Mouse (Mus musculus): ENCODE results near the gene Dtd1. TPM values are rescaled to one million over a fixed set of nuclear protein-coding genes. Genes with fewer than 3 reads are reported as not detected.

Dtd1 gene
- total RNA-seq, 1 experiment from 2014 or later: 14.8 TPM

DNA sequence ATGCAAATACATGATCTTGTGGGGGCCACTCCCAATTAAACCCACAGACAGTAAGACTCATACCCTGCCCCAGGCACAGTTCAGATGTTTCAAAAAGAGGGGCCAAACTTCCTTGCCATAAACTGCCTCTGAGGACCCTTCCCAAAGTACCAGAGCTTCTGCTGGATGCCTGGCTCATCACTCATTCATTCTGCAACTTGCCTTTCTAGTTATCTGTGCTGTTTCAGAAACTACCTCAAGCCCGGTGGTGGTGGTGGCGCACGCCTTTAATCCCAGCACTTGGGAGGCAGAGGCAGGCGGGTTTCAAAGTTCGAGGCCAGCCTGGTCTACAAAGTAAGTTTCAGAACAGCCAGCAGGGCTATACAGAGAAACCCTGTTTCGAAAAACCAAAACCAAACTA, 184.1 kb downstream of the Dtd1 start:
- ATAC-seq (replicated peaks; ENCODE audit: insufficient number of reproducible peaks, low FRiP score, low TSS enrichment, poor library complexity, severe bottlenecking): no peak

DNA sequence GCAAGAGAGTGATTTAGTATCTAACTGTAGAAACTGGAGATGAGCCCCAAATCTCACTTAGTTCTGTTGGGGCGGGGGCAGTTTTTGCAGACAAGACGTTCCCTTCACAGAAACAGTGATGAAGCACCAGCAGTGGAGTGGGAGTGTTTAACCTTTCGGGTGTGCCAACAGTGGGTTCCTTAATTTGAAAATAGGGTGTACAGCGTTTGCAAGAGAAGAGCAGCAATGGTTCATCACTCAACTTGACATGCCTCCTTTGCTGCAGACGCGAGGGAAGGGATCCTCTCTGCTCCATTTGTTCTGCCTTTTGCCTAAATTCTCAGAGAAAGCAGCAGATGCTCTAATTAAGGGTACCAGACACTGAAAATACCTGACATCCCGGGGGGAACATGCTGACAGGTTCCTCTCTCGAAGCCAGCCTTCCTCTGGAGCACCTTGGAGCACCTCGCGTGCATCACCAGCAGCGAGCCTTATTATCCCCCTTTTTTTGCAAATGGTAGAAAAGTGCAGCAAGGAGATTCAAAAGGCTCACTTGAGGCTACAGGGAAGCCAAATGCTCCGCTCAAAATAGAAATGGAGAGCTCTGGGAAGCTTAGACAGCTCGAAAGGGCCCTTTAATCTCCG, 192.1 kb downstream of the Dtd1 start:
- no peak for ATAC-seq (replicated peaks; ENCODE audit: insufficient number of reproducible peaks, low FRiP score, low TSS enrichment, poor library complexity, severe bottlenecking)

GRCm38 (mm10) chr2:144797515-144797914, 197.8 kb downstream of the Dtd1 start:
- no peak for ATAC-seq (replicated peaks; ENCODE audit: insufficient number of reproducible peaks, low FRiP score, low TSS enrichment, poor library complexity, severe bottlenecking)

DNA sequence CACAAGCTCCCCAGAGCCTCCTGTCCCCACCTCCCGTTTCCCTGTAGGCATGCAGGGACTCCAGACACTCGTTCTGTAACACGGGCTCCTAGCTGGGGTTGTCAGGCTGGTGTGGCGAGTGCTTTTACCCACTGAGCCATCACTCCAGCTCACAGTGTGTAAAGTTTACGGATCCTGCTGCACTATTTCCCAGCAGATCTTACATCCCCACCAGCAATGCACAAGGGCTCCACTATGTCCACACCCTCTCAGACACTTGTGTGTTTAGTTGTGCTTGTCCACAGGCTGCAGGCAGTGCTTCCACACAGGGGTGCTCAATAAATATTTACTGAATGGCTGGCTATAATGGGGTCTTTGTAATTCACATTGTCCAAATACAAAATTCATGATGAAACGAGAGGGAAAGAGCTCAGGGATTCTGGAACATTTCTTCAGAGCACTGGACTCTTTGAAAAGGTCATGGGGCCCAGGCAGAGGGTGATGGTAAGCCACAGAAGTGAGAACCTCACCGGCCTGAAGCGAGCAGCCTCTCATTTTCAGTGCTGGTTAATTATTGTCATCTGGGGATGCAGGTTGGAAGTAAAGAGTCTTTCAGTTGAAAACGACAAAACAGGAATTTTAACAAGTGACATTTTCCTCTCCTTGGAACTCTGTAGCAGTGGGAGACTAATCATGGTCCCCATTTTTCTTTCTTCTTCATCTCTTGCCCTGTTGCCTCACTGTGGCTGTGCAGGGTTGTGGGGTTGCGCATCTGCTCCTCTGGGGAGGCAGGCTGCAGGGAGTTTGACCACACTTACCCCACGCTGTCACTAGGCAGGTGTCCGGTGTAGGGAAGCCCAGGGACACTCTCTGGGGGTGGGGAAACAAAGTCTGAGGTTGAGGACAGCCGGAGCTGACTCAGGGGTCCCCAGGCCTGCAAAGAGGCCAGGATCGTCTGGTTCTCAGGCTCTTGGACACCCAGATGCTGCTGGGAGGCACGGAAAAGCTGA, 208.4 kb downstream of the Dtd1 start:
- no peak for ATAC-seq (replicated peaks; ENCODE audit: insufficient number of reproducible peaks, low FRiP score, low TSS enrichment, poor library complexity, severe bottlenecking)

Other genes starting within 250 kb of the Dtd1 start
- 14.5 to 22.5 TPM (median 21.7 TPM) in 3 replicates for gene Kat14, start 230.9 kb upstream of the Dtd1 start, total RNA-seq (2017)
- gene Pet117, start 230.9 kb upstream of the Dtd1 start, total RNA-seq (2017): not detected in 3 replicates
- gene Dzank1, start 72.5 kb upstream of the Dtd1 start, total RNA-seq (2017): 1.5 TPM in 1 of 3 replicates, not detected in the others
- 31.9 to 41.6 TPM (median 36.1 TPM) in 3 replicates for gene Polr3f, start 72.2 kb upstream of the Dtd1 start, total RNA-seq (2017)
- 6.2 to 7.9 TPM (median 6.5 TPM) in 3 replicates for gene Rbbp9, start 49.0 kb upstream of the Dtd1 start, total RNA-seq (2017)
- 35.9 to 66.9 TPM (median 54.0 TPM) in 3 replicates for gene Sec23b, start 43.7 kb upstream of the Dtd1 start, total RNA-seq (2017)
- gene Smim26, start 5.8 kb upstream of the Dtd1 start, total RNA-seq (2017): 7.1 to 23.6 TPM (median 18.8 TPM) in 3 replicates
- not detected in 3 replicates for gene Scp2d1, start 223.8 kb downstream of the Dtd1 start, total RNA-seq (2017)

Data from monocyte, adult 5-6 weeks (primary cell).